Mouse (Mus musculus) left cerebral cortex, postnatal 25 days (tissue): ENCODE measurements at regions not wholly inside any gene's neighbourhood (a gene's known extent, or its start where the extent isn't known, plus 50 kb on each side); places are given as distances from the start of the nearest gene placed in this dataset.

Experiments
- DNase-seq, 2 experiments: peaks; one replicate each; pipeline ENCODE4 v3.0.0; 2022; ENCODE audit warnings: low spot score in 2 of 2, mixed read lengths in 1 of 2
- intact Hi-C: fragments of 180-260 bp; cut with DNase I; formaldehyde crosslinking; loops from one replicate; pipeline ENCODE4 v1.15.1; 2025

DNA sequence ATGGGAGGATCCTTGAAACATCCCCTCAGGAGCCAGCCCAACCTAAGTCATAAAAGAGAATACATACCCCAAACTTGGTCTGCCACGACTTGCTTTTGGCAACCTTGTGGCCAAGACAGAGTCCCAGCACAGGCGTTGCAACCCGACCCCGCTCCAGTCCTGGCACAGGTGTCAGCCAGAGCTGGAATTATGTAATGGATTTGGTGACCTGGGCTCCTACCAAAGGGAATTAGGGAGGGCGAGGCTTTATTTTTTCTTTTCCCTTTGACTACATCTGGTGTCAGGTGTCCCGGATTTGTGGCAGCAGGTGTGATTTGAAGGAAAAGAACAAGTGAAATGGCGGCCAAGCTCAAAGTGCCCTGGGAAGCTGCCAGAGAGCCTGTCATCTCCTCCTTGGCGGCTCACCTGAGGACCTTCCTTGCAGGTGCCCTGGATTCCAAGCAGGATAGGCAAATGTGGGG, 212.9 kb downstream of the Mef2c start:
- peak; percentile 36 to 45 for DNase-seq
- intact Hi-C loops, result loop anchor here (5.0 to 10.0 kb wide), 7 partner anchors 194 to 1934 kb away; partner anchors contain the start of genes Cetn3 and Rasa1

DNA sequence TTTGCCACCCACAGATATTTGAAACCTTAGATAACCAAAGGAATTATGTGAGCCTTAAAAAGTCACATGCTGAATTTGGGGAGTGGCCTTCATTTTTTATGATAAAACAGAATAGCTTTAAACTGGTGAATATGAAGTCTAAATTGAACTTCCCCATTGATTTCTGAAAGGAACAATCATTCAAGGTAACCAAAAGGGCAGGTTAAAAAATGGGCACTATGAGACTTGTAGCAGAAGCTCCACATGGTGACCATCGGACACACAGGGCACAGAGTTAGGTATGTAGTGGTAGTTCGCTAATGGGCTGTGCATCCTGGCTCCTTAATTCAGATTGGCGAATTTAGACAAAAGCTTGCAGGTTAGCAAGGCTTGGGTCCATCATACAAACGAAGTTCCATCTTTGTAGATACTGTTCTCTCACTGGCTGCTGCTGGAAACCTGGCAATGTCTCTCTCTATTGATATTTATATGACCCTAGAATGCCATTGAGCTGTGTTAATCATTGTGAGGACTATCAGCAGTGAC, 213.9 kb downstream of the Mef2c start:
- intact Hi-C loops, result loop anchor here (5.0 to 10.0 kb wide), 7 partner anchors 195 to 1935 kb away; partner anchors contain the start of genes Cetn3 and Rasa1
- peak; percentile 7 to 9 for DNase-seq

GRCm38 (mm10) chr13:83718431-83719410, 214.9 kb downstream of the Mef2c start:
- intact Hi-C loops, result loop anchor here (5.0 to 10.0 kb wide), 7 partner anchors 196 to 1936 kb away; partner anchors contain the start of genes Cetn3 and Rasa1
- peak; percentile 54 to 58 for DNase-seq

DNA sequence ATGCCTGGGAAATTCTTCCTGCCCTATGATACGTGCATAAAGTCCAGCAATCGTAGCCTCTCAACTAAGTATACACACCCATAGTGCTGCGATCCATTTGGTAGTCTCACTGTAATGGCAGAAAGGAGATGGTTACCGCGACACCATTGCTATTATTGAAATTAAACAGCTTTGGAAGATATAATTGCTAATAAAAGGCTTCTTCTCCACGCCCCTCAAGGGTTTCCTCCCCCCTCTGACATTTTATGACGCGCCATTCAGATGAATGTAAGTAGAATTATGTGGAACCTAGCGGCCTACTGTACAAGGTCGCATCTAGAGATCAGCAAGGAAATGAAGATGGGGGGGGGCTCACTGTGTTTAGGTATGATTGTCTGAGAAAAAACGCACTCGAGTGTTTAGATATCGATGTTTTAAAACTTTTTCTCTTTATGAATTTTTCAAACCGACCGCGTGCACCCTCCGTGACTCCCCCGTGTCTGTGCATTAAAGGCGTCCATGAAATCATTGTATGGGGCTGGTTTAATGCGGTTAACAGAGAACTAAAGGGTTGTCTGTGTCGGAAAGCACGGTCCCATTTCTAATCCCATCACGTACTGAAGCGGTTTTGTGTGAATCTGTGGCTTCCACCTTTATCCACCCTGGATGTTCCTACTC, 215.9 kb downstream of the Mef2c start:
- intact Hi-C loops, result loop anchor here (2.0 to 10.0 kb wide), 9 partner anchors 197 to 1937 kb away; partner anchors contain the start of genes Cetn3 and Rasa1
- peak; percentile 40 to 49 for DNase-seq

DNA sequence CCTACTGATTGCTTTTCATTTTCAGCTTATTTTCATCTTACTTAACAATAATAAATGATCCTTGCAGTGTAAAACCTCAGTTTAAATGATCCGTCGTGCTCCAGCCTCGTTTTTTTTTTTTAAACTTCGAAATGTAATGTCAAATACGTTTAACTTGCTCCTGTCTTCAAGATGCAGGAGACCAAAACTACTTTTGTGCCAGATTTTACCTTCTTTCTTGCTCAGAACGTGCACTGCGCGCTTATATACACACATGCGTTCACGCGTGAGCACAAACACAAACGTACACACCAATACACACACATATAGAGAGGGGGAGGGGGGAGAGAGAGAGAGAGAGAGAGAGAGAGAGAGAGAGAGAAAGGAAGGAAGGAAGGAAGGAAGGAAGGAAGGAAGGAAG, 216.5 kb downstream of the Mef2c start:
- intact Hi-C loops, result loop anchor here (2.0 to 10.0 kb wide), 2 partner anchors 1034 to 1184 kb away; no protein-coding TSS in a partner anchor
- DNase-seq, result peak in 1 of 2 experiments; percentile 18

DNA sequence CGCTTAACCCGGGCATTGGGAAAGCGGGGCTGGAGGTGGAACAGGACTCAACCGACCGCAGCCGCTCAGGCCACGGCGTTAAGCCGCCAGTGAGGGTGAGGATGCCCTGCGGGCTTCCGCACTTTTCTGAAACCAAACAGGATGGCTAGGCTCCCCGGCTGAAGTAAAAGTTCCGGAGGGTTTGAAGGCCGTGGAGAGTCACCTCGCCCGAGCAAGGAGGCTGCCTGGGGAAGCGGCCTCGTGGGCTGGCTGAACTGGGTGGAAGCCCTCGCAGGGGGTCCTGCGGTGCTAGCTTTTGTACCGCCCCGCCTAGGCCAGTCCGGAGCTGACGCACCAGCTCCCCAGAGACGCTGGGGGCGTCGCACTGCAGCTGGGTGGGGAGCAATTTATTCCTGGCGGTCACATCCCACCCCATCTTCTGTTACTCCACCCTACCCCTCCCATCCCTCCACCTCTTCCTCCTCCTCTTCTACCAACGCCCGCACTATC, 217.1 kb downstream of the Mef2c start:
- peak; percentile 75 to 92 for DNase-seq
- intact Hi-C loops, result loop anchor here (2.0 to 10.0 kb wide), 2 partner anchors 1034 to 1184 kb away; no protein-coding TSS in a partner anchor

- peak; percentile 40 to 56 for DNase-seq
- intact Hi-C loops, result loop anchor here (2.0 to 10.0 kb wide), 2 partner anchors 1033 to 1183 kb away; no protein-coding TSS in a partner anchor
Observed at GRCm38 (mm10) chr13:83721563-83721962, 217.7 kb downstream of the Mef2c start.

DNA sequence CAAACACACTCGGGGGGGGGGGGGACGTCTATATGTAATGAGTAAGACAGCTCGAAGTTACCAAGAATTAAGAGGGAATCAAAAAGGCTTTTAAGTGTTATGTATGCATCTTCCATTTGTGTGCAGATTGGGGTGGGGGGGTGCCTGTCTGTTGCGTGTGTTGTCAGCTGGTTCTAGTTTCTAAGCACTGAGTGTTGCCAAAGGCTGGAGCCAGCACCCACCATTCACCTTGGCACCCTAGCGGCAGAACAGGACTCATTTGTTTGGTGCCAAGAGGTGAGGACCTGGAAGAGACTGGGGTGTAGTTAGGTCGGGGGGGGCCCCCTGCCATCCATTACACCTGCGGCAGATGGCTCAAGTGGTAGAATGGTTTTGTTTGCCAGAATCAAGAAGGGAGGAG, 218.4 kb downstream of the Mef2c start:
- DNase-seq, result peak; percentile 54 to 72
- intact Hi-C loops, result loop anchor here (10.0 kb wide), 1 partner anchor 1183 kb away; no protein-coding TSS in a partner anchor

DNA sequence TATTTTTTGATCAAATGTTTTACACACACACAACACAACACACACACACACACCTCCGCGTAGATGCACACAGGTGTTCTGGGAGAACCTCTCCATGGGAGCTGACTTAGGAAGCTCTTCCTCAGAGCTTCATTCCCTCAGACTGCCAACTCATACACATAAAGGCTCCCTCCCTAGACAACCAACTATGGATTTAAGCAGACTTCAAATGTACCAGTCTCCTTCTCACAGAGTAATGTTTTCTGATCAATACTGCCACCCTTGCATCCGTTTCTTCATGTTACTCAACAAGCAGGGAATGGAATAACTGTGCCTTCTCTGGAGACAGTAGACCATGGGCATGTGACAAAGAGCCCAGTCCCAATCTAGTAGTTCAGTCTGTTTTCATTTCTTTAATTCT, 219.0 kb downstream of the Mef2c start:
- peak; percentile 37 to 46 for DNase-seq
- intact Hi-C loops, result loop anchor here (10.0 kb wide), 1 partner anchor 1182 kb away; no protein-coding TSS in a partner anchor

DNA sequence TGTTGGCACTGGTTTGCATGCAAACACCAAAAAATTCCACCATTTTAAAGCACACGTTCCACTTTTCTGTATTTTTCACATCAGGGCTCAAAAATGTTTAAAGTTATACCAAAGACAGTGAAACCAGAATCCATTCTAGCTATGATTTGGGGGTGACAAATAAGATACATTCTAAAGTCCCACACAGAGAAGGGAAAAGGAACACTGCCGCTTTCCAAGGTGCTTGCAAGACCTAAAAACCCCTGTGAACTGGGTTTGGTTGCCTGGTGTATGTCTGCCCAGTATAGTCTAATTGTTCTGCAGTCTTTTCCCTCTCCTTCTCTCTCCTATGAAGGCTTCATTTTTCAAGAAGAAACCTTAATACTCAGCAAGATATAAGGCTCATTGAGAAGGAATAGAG, 219.6 kb downstream of the Mef2c start:
- intact Hi-C loops, result loop anchor here (10.0 kb wide), 1 partner anchor 1181 kb away; no protein-coding TSS in a partner anchor

DNA sequence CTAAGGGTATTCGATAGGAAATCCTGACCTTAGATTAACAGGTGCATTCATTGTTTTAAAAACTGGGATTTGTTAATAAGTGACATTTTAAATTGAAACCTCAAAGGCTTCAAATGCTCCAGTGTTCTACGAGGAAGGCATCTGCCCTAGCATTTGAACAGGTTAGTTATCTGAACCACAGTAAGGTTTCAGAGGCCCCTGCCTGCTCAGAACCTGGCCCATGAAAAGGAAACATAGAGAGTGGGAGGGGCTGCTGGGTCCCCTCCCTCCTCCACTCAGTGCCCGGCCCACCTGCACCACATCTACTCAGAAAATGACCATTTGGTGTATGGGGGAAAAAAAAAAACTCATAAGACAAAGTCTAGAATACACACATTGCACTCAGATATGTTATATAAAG, 220.4 kb downstream of the Mef2c start:
- intact Hi-C loops, result loop anchor here (10.0 kb wide), 1 partner anchor 1181 kb away; no protein-coding TSS in a partner anchor
- peak; percentile 35 to 51 for DNase-seq

More for the DNA sequence above, 219.6 kb downstream of the Mef2c start:
- DNase-seq, result peak; percentile 30 to 34

DNA sequence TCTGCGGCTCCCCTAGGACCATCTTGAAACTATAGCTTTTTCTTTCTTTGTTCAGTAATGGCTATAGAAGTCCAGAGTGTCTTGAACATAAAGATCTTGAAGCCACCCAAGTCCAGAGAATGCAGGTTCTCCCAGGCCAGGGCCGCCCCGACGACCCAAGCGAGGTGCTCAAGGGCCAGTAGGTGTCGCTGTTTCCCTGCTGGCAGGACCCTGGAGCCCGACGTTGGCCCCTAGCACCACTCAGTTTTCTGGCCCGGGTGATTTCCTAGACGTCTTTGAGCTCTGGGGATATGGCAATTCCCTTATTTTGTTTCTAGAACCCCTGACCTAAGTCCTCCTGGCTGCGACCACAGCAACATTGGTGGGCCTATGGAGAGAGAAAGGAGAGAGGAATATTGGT, 221.2 kb downstream of the Mef2c start:
- peak; percentile 84 to 87 for DNase-seq
- intact Hi-C loops, result loop anchor here (5.0 to 10.0 kb wide), 2 partner anchors 198 to 1180 kb away; no protein-coding TSS in a partner anchor

GRCm38 (mm10) chr13:83725831-83726230, 222.0 kb downstream of the Mef2c start:
- peak in 1 of 2 experiments; percentile 26 for DNase-seq
- intact Hi-C loops, result loop anchor here (5.0 to 10.0 kb wide), 2 partner anchors 199 to 1179 kb away; no protein-coding TSS in a partner anchor

DNA sequence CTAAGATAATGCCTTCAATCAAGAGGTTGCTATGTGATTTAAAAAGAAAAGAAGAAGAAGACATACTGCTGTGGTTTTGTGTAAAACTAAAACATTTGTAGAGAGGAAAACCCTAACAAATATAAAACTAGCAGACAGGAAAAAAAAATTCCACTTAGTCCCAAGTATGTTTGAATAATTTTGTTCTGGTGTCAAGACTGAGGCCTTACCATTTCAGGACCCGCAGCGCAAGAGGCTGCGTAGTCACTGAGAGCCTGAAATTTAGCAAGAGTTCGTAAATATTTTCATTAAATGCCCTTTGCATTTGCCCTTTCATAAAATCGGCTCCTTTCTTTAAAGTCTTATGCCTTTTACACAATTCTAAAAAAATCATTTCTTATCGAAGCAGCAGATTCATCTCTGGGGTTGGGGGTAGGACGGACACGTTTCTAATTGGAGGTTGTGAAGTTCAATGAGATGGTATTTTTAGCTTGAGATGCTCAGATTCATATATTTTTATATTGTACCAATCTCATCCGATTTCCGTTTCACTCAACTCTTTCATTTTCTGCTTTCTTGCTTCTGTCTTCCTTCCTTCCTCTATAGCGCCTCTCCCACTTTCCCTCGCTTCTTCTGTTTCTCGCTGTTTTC, 222.6 kb downstream of the Mef2c start:
- intact Hi-C loops, result loop anchor here (5.0 to 10.0 kb wide), 2 partner anchors 199 to 1178 kb away; no protein-coding TSS in a partner anchor
- peak; percentile 7 to 10 for DNase-seq

DNA sequence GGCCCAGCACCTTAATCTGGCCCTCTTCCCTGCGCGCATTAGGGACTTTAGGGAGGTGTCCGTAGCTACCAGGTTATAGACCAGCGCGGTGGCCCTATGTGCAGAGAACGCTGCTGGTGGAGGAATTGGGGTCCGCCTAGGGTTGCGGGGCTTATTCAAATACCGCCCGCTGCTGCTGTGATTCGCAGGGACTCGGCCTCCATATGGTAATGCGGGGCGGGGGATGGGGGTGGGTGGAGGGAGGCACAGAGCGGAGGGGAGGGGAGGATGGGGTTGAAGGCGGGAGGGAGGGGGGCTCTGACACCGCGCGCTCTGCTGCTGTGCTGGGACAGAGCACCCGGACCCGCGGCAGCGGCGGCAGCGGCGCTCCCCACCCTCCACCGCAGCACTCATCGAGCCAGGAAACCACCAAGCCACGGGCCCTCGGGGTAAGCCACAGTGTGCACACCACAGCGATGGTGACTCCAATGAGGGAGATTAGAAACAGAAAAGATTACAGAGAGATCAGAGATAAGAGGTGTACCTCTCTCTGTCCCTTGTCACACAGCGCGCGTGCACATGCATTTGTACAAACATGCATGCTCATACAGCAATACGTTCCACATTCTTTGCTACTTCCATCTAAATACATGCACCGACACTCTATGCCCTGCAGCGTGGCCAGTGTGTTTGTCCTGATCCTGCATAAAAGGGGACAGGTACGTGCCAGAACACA, 223.4 kb downstream of the Mef2c start:
- intact Hi-C loops, result loop anchor here (5.0 to 10.0 kb wide), 2 partner anchors 200 to 1178 kb away; no protein-coding TSS in a partner anchor
- DNase-seq, result peak; percentile 53 to 61

DNA sequence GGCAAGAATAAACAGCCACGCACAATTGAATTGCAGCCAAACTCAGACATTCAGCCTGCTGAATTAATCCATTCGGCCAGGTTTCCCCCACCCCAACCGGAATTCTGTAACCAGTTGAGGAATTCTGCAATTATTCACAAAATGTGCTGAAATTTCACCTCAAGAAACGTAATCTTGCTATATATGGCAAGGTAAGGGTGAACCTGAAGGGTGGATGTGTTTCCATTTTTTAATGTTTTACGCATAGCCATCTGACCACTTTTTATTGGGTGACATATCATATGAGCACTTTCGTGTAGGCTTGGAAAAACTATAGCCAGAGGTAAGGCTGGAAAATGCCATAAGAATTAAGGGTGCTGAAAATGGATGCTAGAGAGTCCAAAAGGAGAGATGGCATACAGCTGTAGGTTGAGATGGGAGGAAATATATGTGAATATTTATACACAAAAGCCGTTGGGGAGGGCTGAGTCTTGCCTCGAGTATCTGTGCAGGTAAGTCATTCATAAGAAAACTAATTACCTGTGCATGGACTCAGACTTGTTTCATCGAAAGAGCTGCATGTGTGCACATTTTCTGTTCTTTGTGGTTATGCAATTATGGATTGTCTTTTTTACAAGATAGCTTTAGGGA, 224.0 kb downstream of the Mef2c start:
- intact Hi-C loops, result loop anchor here (5.0 to 10.0 kb wide), 2 partner anchors 201 to 1177 kb away; no protein-coding TSS in a partner anchor

GRCm38 (mm10) chr13:83728421-83729010, 224.7 kb downstream of the Mef2c start:
- intact Hi-C loops, result loop anchor here (5.0 to 10.0 kb wide), 2 partner anchors 201 to 1176 kb away; no protein-coding TSS in a partner anchor

More for the DNA sequence above, 224.0 kb downstream of the Mef2c start:
- peak; percentile 31 to 56 for DNase-seq

More at GRCm38 (mm10) chr13:83728421-83729010, 224.7 kb downstream of the Mef2c start:
- DNase-seq, result peak; percentile 18 to 20
